Mouse (Mus musculus): ENCODE measurements around the gene Haao.

The Haao gene

GRCm38 (mm10) chr17:83847815-83848214 is at the start of gene Haao:
Gene Haao (minus strand): TSS chr17:83847963.
- DNase-seq (ENCODE audit: low read depth, low spot score) = no peak

DNA sequence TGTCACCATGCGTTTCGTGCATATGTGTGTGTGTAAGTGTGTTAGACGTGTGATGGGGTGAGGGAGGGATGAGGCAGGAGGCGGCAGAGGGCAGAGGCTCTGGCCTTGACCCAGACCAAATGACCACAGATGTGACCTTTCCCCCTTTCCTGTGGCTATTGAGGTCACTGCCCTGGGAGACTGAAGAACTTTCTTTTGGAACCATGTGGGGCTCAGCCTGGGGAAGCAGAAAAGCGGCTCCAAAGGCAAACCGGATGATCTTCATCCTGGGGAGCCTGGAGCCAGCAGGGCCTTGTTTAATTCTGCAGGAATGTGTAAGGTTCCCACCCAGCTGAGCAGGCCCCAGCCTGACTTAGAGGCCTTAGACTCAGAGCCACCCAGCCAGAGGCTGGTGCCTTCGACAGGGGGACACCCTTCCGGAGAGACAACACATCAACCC is 49.6 kb upstream of the Haao start:
- DNase-seq (ENCODE audit: low read depth, low spot score) = no peak

DNA sequence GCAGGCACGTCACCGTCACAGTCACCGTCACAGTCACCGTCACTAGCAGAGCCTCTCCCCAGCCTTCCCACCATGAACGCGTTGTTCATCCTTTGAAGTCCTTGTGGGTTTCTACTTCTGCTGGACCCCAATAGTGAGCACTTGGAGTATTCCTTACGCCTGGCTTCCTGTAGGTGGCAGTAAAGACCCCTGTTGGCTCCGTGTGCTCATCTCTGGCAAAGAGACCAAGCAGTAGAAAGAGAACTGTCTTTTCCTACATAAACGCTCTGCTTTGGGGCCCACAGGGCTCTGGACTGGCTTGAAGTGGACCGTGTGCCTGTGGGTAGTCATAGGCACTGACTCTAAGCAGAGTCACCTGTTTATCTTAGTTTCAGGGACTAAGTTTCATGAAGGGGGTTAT is 49.0 kb upstream of the Haao start:
- peak; percentile 53 for DNase-seq (ENCODE audit: low read depth, low spot score)

DNA sequence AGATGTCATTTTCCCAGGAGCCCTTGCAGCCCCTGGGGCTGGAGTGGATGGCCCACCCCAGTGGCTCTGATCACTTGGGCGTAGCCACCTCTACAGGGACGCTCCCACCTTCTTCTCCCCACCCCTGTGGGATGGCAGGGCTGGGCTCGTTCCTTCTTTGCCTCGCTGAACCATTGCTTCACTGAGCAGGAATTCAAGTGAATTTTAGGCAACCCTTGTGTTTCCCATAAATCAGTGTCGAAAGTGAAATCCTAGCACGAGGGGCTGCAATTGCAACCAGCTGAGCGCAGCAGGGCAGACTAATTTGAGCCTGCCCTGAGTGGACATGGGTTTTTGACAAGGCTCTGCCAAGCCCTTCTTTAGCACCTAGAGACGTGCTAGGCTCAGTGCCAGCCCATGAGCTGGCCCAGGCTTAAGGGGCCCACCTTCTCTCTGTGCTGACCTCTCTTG is 47.6 kb upstream of the Haao start:
- peak; percentile 21 for DNase-seq (ENCODE audit: low read depth, low spot score)

DNA sequence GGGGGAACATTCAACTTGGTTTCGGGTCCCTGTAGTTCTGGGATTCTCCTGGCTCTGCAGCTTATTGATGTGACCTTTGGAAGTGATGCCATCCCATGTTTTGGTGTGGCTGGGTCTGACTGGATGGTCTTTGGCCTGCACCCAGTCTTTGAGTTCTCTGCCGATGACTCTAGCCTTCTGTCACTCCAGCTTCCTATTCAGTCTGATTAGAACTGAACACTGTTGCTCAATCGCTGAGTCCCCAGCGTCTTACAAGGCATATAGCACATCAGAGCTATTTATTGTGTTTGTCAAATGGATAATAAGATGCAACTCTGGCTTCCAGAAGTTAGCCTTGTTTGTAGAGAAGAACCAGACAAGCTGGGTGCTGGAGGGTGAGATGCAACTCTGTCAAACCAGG is 45.4 kb upstream of the Haao start:
- no peak for DNase-seq (ENCODE audit: low read depth, low spot score)

DNA sequence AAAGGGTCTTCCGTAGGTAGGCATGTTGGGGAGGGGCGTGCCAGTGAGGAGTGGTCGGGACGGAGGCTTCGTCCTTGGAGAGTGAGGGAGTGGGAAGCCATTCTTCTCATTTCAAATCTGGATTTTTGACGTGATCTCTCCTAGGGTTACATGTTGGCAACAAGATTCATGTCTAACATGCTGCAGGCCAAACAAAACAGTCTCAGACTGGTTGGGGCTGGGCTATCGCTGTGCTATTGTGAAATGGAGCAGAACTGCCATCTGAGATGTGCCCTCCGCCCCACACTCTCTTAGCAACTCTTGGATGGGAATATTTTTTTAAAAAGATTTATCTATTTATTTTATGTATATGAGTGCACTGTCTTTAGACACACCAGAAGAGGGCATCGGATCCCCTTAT is 44.1 kb upstream of the Haao start:
- DNase-seq (ENCODE audit: low read depth, low spot score) = no peak

- no peak for DNase-seq (ENCODE audit: low read depth, low spot score)
These were observed 42.6 kb upstream of the Haao start for GRCm38 (mm10) chr17:83890373-83890696.

- no peak for DNase-seq (ENCODE audit: low read depth, low spot score)
These were observed 42.1 kb upstream of the Haao start for GRCm38 (mm10) chr17:83889691-83890372.

- no peak for DNase-seq (ENCODE audit: low read depth, low spot score)
These were observed 41.5 kb upstream of the Haao start for GRCm38 (mm10) chr17:83889329-83889690.

GRCm38 (mm10) chr17:83887241-83887640 is 39.5 kb upstream of the Haao start:
- no peak for DNase-seq (ENCODE audit: low read depth, low spot score)

DNA sequence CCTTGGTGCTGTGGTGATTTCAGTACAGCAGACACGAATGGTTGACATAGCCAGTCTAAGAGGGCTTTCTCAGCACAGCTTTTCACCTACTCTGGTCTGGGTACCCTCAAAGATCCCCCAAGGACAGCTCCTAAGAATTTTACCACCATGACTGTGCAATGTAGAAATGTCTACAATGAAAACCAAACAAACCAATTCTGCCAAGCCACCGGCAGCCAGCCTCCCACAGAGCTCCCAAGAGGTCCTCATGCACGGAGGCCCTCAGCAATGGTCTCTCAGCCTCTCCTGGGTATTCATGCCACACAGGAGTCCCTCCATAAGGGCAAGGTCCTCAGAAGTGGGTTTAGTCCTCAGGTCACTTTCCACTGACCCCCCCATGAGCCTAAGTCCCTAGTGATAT is 38.6 kb upstream of the Haao start:
- DNase-seq (ENCODE audit: low read depth, low spot score) = no peak

DNA sequence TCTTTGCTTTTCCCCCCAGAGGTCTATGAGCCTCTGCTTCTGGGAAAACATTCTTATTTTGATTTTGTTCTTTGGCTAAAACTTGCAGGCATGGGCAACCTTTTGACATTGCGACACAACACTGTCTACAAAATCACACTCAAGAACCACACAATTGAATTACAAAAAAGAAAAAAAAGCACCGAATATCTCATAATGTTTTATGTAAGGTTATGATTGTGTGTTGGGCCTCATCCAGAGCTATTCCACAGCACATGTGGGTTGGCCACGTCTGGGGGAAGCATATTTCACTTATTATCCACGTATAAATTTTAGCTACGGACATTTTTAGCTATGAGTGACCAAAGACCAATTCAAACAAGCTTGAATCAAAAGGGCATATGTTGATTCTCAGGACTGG is 38.0 kb upstream of the Haao start:
- DNase-seq (ENCODE audit: low read depth, low spot score) = no peak

GRCm38 (mm10) chr17:83885021-83885582 is 37.3 kb upstream of the Haao start:
- DNase-seq (ENCODE audit: low read depth, low spot score) = no peak

DNA sequence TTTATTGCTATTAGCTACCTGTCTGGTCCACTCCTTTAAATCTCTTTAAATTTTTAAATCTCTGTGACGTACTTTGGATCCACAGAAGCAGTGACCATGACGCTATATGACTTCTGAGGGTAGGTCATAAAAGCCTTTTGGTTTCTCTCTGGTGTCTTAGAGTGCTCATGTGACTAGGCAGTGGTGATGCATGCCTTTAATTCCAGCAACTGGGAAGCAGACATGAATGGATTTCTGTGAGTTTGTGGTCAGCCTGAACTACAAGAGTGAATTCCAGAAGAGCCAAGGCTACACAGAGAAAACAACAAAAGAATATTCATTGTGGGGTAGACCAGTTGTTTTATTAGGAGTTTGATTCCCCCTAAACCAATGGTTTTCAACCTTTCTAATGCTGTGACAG is 35.0 kb upstream of the Haao start:
- no peak for DNase-seq (ENCODE audit: low read depth, low spot score)

DNA sequence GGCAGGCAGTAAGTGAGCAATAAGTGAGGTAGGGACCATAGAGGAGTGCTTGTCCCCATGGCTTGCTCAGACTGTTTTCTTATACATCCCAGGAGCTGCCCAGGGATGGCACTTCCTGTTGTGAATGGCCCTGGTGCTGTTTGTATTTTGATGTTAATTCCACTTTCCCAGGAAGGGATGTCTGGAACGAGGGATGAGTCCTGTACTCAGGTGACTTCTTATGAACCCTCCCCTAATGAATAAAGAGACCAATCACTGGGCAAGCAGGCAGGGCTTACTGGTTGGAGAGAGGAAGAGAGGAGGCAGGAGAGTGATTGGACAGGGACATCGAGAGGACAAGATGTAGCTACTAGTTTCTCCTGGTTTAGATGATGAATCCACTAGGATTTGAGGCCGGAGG is 33.3 kb upstream of the Haao start:
- peak; percentile 67 for DNase-seq (ENCODE audit: low read depth, low spot score)

- no peak for DNase-seq (ENCODE audit: low read depth, low spot score)
These were observed 32.5 kb upstream of the Haao start for GRCm38 (mm10) chr17:83880174-83880710.

DNA sequence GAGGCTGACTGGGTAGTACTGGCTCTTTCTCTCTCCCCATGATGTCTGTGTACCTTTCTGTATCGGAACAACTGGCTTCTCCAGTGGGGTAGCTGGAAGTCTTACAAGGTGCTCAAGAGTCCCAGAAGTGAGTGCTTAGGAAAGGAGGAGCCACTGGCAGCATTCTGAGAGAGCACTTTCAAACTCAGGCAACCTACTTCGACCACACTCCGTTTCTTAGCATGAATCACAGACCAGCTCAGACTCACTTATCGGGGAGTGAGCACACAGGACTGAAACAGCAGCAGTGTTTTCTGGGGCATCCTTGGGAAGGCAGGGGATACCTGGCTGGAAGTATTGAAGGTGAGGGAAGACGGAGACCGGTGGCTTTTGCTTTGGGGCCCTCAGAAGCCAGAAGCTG is 31.9 kb upstream of the Haao start:
- DNase-seq (ENCODE audit: low read depth, low spot score) = no peak

DNA sequence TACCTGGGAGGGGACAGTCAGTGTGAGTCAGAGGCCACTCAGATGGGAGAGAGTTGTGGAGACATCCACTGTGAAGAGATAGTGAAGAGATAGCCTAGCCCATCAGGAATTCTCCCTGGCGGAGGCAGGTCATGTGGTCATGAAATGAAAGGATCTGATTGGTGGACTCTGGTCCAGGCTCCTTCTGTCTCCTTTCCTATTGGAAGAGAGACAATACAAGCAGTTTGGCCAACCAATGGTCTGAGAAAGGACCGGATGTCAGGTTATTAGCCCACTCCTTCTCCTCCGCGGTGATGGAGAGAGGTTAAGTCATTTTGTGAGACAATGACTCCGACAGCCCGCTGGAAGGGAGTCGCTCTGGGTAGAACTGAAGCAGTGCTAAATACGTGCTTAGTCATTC is 26.8 kb upstream of the Haao start:
- DNase-seq (ENCODE audit: low read depth, low spot score) = peak; percentile 84

DNA sequence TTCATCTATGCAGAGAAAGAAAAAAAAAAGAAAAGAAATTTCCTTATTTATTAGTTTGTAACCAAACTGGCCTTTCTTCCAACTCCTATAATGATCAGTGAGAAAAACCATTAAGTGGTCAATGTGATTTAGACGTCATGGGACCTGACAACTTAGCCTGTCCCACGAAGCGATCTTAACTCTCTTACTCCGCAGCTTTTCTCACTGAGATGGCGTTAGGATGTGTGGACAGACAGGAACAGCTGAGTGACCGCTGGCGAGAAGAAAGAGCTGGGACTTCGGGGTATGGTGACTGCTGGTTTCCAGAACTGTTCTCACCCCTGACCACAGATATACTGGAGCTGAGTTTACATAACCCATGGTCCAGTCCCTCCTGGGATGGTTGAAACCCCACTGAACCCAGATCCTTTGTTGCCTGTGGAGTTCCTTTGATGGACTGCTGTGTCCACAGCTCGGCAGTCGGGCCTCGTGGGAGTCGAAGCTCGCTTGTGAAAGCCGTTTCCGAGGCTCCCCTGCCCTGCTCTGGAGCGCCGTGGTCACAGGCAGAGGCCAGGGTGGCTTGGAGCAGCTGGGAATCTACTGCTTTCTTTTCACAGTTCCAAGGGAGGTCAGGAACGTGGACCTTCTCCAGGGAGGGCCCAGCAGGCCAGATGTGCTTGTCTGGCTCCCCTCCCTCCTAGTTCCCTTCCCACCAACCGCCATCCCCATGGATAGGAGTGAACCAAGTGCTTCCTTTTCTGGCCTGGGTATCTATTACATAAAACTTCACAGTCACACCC is 25.8 kb upstream of the Haao start:
- DNase-seq (ENCODE audit: low read depth, low spot score) = no peak

DNA sequence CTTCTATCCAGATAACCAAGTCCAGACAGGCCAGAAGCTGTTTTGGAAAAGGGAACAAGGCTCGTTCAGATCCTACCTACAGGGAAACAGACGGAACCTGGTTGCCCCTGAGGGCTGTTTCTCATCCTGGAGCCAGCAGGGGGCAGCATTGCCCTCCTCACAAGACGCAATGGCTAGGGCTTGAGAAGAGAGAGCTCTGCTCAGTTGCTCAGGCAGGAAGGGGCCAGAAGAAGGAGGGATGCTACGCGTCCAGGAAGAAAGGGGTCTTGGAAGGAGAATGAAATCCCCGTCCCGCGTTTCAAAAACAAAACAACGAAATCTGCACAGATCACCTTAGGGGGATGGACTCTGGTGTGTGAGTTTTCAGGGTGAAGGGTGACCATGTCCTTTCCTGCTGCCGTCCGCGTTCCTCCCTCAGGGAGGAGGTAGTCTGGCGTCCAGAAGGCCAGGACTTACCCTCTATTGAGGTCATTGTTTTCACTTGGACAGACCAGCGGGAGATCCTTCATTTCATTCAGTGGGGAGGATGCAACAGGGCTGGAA is 25.1 kb upstream of the Haao start:
- peak; percentile 86 for DNase-seq (ENCODE audit: low read depth, low spot score)

- DNase-seq (ENCODE audit: low read depth, low spot score) = peak; percentile 50
These were observed 23.6 kb upstream of the Haao start for GRCm38 (mm10) chr17:83871354-83871753.

DNA sequence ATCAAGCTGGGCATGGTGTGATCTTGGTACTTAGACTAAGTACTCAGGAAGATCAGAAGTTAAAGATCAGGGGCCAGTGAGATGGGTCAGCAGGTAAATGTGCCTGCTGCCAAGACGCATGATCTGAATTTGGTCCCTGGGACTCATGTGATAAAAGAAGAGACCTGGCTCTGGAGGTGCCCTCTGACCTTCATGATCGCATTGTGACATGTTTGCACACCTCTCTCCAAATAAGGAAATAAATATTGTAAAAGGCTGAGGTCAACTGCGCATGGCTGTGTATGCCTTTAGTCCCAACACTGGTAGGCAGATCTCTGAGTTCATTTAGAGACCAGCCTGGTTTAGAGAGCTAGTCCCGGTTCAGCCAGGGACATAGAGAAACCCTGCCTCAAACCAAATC is 22.6 kb upstream of the Haao start:
- no peak for DNase-seq (ENCODE audit: low read depth, low spot score)

DNA sequence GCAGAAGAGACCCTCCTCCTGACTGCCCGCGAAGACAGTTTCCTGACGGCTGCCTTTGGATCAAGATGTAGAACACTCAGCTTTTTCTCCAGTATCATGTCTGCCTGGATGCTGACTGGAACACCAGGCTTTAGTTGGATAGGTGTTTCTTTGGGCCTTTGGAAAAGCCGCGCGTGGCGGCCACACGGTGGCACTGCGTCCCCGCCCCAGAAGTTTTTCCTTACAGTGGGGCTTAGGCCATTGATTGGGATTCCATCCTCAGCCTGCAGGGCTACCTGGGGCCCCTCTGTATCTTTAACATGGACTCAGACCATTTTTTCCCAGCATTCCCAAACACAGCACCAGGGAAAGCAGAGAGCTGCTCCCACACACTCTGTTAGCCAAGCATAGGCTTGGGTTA is 18.8 kb upstream of the Haao start:
- peak; percentile 80 for DNase-seq (ENCODE audit: low read depth, low spot score)
